Mouse (Mus musculus): Measurements from ENCODE around the gene Tlx3. TPM values are rescaled to one million over a fixed set of nuclear protein-coding genes. Genes with fewer than 3 reads are reported as not detected.

The Tlx3 gene
- polyA plus RNA-seq, 1 experiment from 2014 or later: 17.9 TPM

GRCm38 (mm10) chr11:33195061-33195460, 8.3 kb downstream of the Tlx3 start:
- H3K27me3 ChIP-seq (ENCODE audit: insufficient read depth, poor library complexity, severe bottlenecking): peaks cover 97% of the 10 kb centered on the region
- H3K36me3 ChIP-seq: no peaks in the 10 kb centered on the region
- WGBS: 10% methylated on average over 7 of the region's 7 CpGs
- peaks cover 36% of the 10 kb centered on the region for H3K4me1 ChIP-seq (replicated peaks)
- H3K27ac ChIP-seq: no peak overlapping the region
- DNase-seq (ENCODE audit: low spot score): peak; percentile 37
- peaks cover 8% of the 10 kb centered on the region for H3K9me3 ChIP-seq
- no peak overlapping the region for H3K4me3 ChIP-seq

DNA sequence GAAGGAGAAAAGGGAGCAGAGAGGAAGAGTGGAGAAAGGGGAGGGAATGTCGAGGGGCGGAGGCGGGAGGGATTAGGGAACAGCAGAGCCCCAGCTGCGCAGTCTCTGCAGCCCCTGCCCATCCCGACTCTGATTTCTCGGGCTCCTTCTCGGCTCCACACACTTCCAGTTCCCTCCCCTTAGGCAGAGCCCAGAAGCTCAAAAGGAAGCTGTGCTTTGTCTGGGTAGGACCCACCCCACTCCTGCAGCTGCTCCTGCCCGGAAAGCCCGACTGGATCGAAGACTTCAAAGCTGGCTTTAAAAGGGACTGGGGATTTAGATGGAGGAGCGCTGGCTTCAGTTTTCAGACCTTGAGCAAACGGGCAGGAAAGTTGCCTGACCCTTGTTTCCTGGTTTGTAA, 9.7 kb downstream of the Tlx3 start:
- WGBS: under 1% methylated on average over 12 of the region's 12 CpGs
- DNase-seq (ENCODE audit: low spot score): peak; percentile 54
- Histone ChIP-seq H3K36me3 (no peaks in the 10 kb centered on the region), H3K9me3 (peaks cover 8% of the 10 kb centered on the region), H3K4me1 (replicated peaks) (peaks cover 28% of the 10 kb centered on the region), H3K4me3 (peak overlapping the region; percentile 31), H3K27me3 (ENCODE audit: insufficient read depth, poor library complexity, severe bottlenecking) (peaks cover 90% of the 10 kb centered on the region), H3K27ac (no peak overlapping the region)

- Histone ChIP-seq H3K4me1 (replicated peaks) (peaks cover 22% of the 10 kb centered on the region), H3K27ac (no peak overlapping the region), H3K9me3 (no peaks in the 10 kb centered on the region), H3K36me3 (no peaks in the 10 kb centered on the region), H3K27me3 (ENCODE audit: insufficient read depth, poor library complexity, severe bottlenecking) (peaks cover 57% of the 10 kb centered on the region), H3K4me3 (no peak overlapping the region)
- DNase-seq (ENCODE audit: low spot score): no peak
- WGBS: 82% methylated on average over 3 of the region's 3 CpGs
Observed at GRCm38 (mm10) chr11:33181804-33182203, 21.6 kb downstream of the Tlx3 start.

DNA sequence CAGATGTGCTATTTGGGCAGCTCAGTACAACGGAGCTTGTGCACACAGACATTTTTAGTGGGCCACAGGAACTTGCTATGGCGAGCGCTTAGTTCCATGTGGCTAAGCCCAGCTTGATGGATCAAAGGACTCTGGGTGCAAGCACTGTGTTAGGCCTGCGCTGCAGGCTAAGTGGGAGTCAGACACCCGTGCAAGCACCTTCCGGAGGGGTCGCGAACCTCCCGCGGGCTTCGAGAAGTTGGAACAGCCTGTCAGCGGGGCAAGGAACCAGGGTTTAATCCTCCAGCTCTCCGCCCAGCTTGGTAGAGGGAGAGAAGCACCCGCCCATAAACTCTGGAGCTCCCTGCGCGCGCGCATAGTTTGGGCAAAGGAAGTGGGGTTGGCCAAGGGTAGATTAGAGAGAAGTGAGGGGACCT, 22.7 kb downstream of the Tlx3 start:
- no peaks in the 10 kb centered on the region for H3K36me3 ChIP-seq
- peaks cover 22% of the 10 kb centered on the region for H3K4me1 ChIP-seq (replicated peaks)
- peak overlapping the region; percentile 53; the same call in 1 of the 2 replicates for H3K27ac ChIP-seq
- H3K9me3 ChIP-seq: no peaks in the 10 kb centered on the region
- H3K27me3 ChIP-seq (ENCODE audit: insufficient read depth, poor library complexity, severe bottlenecking): peaks cover 68% of the 10 kb centered on the region
- under 1% methylated on average over 18 of the region's 18 CpGs for WGBS
- DNase-seq (ENCODE audit: low spot score): peak; percentile 44
- peak overlapping the region; percentile 45 for H3K4me3 ChIP-seq

GRCm38 (mm10) chr11:33179802-33180201, 23.6 kb downstream of the Tlx3 start:
- Histone ChIP-seq H3K27ac (no peak overlapping the region), H3K4me3 (no peak overlapping the region), H3K9me3 (no peaks in the 10 kb centered on the region), H3K27me3 (ENCODE audit: insufficient read depth, poor library complexity, severe bottlenecking) (peaks cover 75% of the 10 kb centered on the region), H3K36me3 (no peaks in the 10 kb centered on the region), H3K4me1 (replicated peaks) (peaks cover 22% of the 10 kb centered on the region)
- no peak for DNase-seq (ENCODE audit: low spot score)
- 24% methylated on average over 1 of the region's 1 CpGs for WGBS

GRCm38 (mm10) chr11:33176525-33177245, 26.7 kb downstream of the Tlx3 start:
- peak; percentile 59 for DNase-seq (ENCODE audit: low spot score)
- H3K27me3 ChIP-seq (ENCODE audit: insufficient read depth, poor library complexity, severe bottlenecking): peaks cover 69% of the 10 kb centered on the region
- H3K27ac ChIP-seq: no peak overlapping the region
- H3K36me3 ChIP-seq: no peaks in the 10 kb centered on the region
- WGBS: 34% methylated on average over 20 of the region's 20 CpGs
- H3K4me1 ChIP-seq (replicated peaks): peaks cover 22% of the 10 kb centered on the region
- H3K4me3 ChIP-seq: no peak overlapping the region
- no peaks in the 10 kb centered on the region for H3K9me3 ChIP-seq

DNA sequence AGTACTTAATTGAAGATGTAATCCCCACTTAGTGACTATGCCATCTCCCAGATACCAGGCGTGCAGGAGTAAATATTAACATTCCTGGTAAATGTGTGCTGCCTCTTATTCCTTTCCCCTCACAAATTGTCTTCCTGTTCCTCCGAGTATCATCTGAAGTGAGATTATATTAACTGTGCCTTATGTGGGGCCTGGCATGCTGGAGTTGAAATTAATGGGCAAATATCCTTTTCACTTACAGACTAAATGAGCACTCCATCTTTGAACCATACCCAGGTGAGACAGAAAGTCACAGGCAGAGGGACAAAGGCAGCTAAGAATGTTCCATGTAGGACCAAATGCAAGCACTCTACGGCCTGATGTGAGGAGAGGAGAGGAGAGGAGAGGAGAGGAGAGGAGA, 27.6 kb downstream of the Tlx3 start:
- no peak for DNase-seq (ENCODE audit: low spot score)
- H3K9me3 ChIP-seq: no peaks in the 10 kb centered on the region
- H3K4me1 ChIP-seq (replicated peaks): peaks cover 16% of the 10 kb centered on the region
- no peak overlapping the region for H3K4me3 ChIP-seq
- peaks cover 64% of the 10 kb centered on the region for H3K27me3 ChIP-seq (ENCODE audit: insufficient read depth, poor library complexity, severe bottlenecking)
- WGBS: 60% methylated on average over 3 of the region's 3 CpGs
- H3K36me3 ChIP-seq: no peaks in the 10 kb centered on the region
- no peak overlapping the region for H3K27ac ChIP-seq

- DNase-seq (ENCODE audit: low spot score): peak; percentile 67
- WGBS: 15% methylated on average over 9 of the region's 9 CpGs
- no peaks in the 10 kb centered on the region for H3K9me3 ChIP-seq
- no peak overlapping the region for H3K4me3 ChIP-seq
- no peaks in the 10 kb centered on the region for H3K36me3 ChIP-seq
- no peaks in the 10 kb centered on the region for H3K4me1 ChIP-seq (replicated peaks)
- peaks cover 13% of the 10 kb centered on the region for H3K27me3 ChIP-seq (ENCODE audit: insufficient read depth, poor library complexity, severe bottlenecking)
- no peak overlapping the region for H3K27ac ChIP-seq
Observed at GRCm38 (mm10) chr11:33170489-33170888, 32.9 kb downstream of the Tlx3 start.

DNA sequence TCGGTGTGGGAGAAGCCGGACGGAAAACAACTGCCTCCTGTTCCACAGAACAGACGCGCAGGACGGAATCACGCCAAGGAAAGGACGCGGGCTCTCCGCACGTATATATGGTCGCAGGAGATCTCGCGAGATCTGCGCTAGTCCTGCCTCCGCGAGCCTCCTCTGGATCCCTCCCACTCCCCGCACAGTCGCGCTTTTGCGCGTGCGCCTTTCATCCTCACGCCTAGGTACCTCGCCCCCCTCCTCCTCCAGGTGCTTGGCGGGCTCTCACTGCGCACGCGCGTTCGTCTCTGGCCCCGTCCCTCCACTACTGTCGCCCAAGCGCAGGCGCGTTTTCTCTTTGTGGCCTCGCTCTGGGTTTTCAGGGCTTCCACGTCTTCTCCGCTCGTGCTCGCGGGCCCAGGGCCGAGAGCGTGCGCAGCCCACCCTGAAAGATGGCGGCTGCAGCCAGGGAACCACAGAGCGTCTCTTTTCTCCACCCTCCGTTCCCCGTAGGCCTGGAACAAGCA, 40.3 kb downstream of the Tlx3 start, which contains the start of gene Npm1:
Gene Npm1, minus strand, starts transcription at position 209 of the 509 bp plus-strand sequence.
- H3K4me1 ChIP-seq (replicated peaks): peaks cover 20% of the 10 kb centered on the region
- no peaks in the 10 kb centered on the region for H3K9me3 ChIP-seq
- WGBS: 3% methylated on average over 49 of the region's 49 CpGs

DNA sequence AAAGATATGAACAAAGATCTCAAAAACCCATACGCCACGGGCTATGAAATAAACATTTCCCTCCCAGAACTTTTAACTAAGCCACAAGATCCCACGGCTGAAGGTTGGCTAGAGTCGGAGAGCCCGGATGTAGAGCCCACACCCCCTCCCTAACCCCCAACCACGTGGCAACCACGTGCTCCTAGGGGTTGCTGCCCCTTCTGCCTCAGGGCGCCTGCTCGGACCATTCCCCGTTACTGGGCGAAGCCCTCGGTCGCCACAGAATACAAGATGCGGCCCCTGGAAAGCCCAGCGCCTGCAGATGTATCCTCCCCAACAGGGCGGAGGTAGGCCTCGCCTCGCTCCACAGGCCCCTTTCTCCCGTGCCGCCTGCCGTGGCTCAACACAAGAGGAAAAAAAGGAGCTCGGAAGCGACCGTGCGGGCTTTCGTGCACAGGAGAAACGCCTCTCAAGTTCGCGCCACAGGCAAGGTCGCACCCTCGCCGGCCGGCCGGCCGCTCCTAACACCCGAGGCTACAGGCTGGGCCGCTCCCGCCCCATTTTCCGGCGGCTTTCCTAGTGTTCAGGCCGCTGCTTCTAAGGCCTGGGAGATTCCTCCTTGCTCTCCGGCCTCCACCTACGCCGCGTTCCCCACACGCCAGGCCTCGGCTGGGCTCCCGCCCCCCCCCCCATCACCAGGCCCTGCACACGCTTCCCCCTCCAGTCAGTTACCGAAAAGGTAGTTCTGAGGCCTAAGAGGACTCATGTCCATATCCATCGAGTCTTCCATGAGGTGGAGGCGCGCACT, 41.0 kb downstream of the Tlx3 start:
- peak overlapping the region; percentile 96 for H3K4me3 ChIP-seq
- peaks cover 43% of the 10 kb centered on the region for H3K36me3 ChIP-seq
- DNase-seq (ENCODE audit: low spot score): peak; percentile 82
- WGBS: 2% methylated on average over 53 of the region's 53 CpGs
- peak overlapping the region; percentile 98 for H3K27ac ChIP-seq
- peaks cover 20% of the 10 kb centered on the region for H3K4me1 ChIP-seq (replicated peaks)
- H3K9me3 ChIP-seq: no peaks in the 10 kb centered on the region
- H3K27me3 ChIP-seq (ENCODE audit: insufficient read depth, poor library complexity, severe bottlenecking): no peaks in the 10 kb centered on the region

More for the DNA sequence above, 40.3 kb downstream of the Tlx3 start, which contains the start of gene Npm1:
- DNase-seq (ENCODE audit: low spot score): peak; percentile 100
- Histone ChIP-seq H3K36me3 (peaks cover 36% of the 10 kb centered on the region), H3K27ac (peak within 1 kb of the TSS; percentile 98), H3K27me3 (ENCODE audit: insufficient read depth, poor library complexity, severe bottlenecking) (no peaks in the 10 kb centered on the region), H3K4me3 (peak within 1 kb of the TSS; percentile 96)

- WGBS: 97% methylated on average over 3 of the region's 3 CpGs
- no peak for DNase-seq (ENCODE audit: low spot score)
- H3K27me3 ChIP-seq (ENCODE audit: insufficient read depth, poor library complexity, severe bottlenecking): no peaks in the 10 kb centered on the region
Observed at GRCm38 (mm10) chr11:33159741-33160140, 43.6 kb downstream of the Tlx3 start.

GRCm38 (mm10) chr11:33157453-33158196, 45.8 kb downstream of the Tlx3 start:
- Histone ChIP-seq H3K27ac (no peak overlapping the region), H3K36me3 (peaks cover 91% of the 10 kb centered on the region), H3K9me3 (no peaks in the 10 kb centered on the region), H3K4me1 (replicated peaks) (peaks cover 13% of the 10 kb centered on the region), H3K4me3 (no peak overlapping the region), H3K27me3 (ENCODE audit: insufficient read depth, poor library complexity, severe bottlenecking) (no peaks in the 10 kb centered on the region)
- DNase-seq (ENCODE audit: low spot score): no peak
- WGBS: 90% methylated on average over 2 of the region's 2 CpGs

More at GRCm38 (mm10) chr11:33159741-33160140, 43.6 kb downstream of the Tlx3 start:
- Histone ChIP-seq H3K9me3 (no peaks in the 10 kb centered on the region), H3K4me1 (replicated peaks) (peaks cover 20% of the 10 kb centered on the region), H3K4me3 (no peak overlapping the region), H3K36me3 (peaks cover 70% of the 10 kb centered on the region), H3K27ac (no peak overlapping the region)

Measured in hindbrain, embryonic 10.5 days (tissue).